Mouse (Mus musculus) megakaryocyte, embryonic 14.5 days (primary cell): ENCODE measurements around the gene Aldh1l1.

Experiments used
- FLI1 ChIP-seq: IDR thresholded peaks from 2 replicates; pipeline ENCODE4 v1.6.1; 2012; ENCODE audit warnings: low read length, inconsistent platforms, mixed read lengths
- GATA1 ChIP-seq: IDR thresholded peaks from 3 replicates; pipeline ENCODE4 v1.6.1; 2012; ENCODE audit warnings: mixed read lengths, low read length, inconsistent platforms, borderline replicate concordance

DNA sequence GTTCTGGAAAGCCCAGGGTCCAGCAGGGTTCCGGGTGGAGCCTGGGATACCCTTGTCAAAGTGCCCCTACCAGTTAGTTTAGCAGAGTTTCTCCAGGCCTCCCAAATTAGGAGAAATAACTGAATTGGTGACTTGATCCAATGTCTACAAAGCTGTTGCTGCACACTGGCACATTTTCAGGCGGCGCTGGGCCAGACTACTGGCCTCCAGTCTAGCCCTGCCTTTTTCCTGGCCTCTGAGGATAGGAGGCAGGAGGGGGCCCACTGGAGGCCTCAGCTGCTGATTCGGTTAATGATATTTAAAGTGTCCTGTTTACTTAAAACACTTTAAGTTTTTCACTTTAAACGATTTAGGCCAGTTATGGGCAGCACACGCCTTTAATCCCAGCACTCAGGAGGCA is 138.0 kb downstream of the Aldh1l1 start:
- no peak for TF ChIP-seq GATA1
- no peak for TF ChIP-seq FLI1
